Mouse (Mus musculus) limb, embryonic 12.5 days (tissue): ENCODE data around the gene Gm6676. TPM values are rescaled to one million over a fixed set of nuclear protein-coding genes. Genes with fewer than 3 reads are reported as not detected.
A peak's percentile ranks its signal among the peaks of the same experiment; 100 is the strongest.
"Not testable (repeated sequence)": the region's sequence is repeated elsewhere in the genome, so short reads cannot be mapped to it uniquely, and the experiment has no call there.

Experiments
- ATAC-seq: fragments of 200-750 bp; cut with Nextera tagmentation; 2 replicates; pipeline ENCODE4 v1.8.0; 2017; ENCODE audit warnings: low read depth, moderate TSS enrichment; ENCODE audit not compliant: insufficient number of reproducible peaks, insufficient read depth, low FRiP score, low TSS enrichment
- H3K27ac ChIP-seq: fragments of 300-500 bp; sonication (generic); 2 replicates; pipeline ENCODE4 v1.5.1; 2016; ENCODE audit warnings: mild to moderate bottlenecking, moderate library complexity
- H3K27me3 ChIP-seq: fragments of 300-500 bp; sonication (generic); 2 replicates; pipeline ENCODE4 v1.6.1; 2016; ENCODE audit warnings: mild to moderate bottlenecking, moderate library complexity
- H3K36me3 ChIP-seq: fragments of 300-500 bp; sonication (generic); 2 replicates; pipeline ENCODE4 v1.6.1; 2016; ENCODE audit warnings: mild to moderate bottlenecking, moderate library complexity
- H3K4me1 ChIP-seq: fragments of 300-500 bp; sonication (generic); replicated peaks from 2 replicates; pipeline ENCODE4 v1.6.1; 2016
- H3K4me2 ChIP-seq: fragments of 300-500 bp; sonication (generic); 2 replicates; pipeline ENCODE4 v1.6.1; 2016; ENCODE audit warnings: mild to moderate bottlenecking, moderate library complexity
- H3K4me3 ChIP-seq: fragments of 300-500 bp; sonication (generic); replicated peaks from 2 replicates; pipeline ENCODE4 v1.5.1; 2016; ENCODE audit warnings: mild to moderate bottlenecking
- H3K9ac ChIP-seq: fragments of 300-500 bp; sonication (generic); replicated peaks from 2 replicates; pipeline ENCODE4 v1.6.1; 2016; ENCODE audit warnings: mild to moderate bottlenecking, moderate library complexity
- H3K9me3 ChIP-seq: fragments of 300-500 bp; sonication (generic); 2 replicates; pipeline ENCODE4 v1.6.1; 2016; ENCODE audit warnings: mild to moderate bottlenecking, moderate library complexity
- WGBS: fragments of 180-500 bp; shearing (Covaris S2); methylation state at CpG from one replicate; pipeline ENCODE4 v1.1.7; 2016; 5-methylcytosine and 5-hydroxymethylcytosine counted together
- polyA plus RNA-seq: library from polyadenylated mRNA; unstranded; fragments of >200 nt; fragmentation: Nextera tagmentation; extraction: Ambion mirVana; gene quantifications from 2 replicates; pipeline ENCODE4 v1.2.1, GENCODE M21; 2016

Gm6676 gene
- polyA plus RNA-seq, result not detected in 2 replicates

DNA sequence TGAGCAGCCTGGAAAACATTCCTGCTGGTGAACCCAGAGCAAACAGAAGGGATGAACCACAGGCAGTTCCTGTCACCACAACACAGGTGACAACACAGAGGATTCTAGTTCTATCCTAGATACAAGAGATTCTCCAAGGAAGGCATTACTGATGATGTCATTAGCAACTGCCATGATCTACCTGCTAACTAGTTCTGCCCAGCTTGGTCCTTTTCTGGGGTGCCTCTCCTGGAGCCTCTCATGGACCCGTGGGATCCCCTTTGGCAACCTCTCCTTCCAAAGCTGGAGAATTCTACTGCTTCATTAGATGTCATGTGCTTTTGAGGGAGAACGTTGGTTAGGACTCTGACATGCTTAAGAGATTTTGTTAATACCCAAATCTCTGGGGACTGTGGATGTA is at the start of gene Gm6676:
Gm6676 (minus strand) TSS at position 101 of the 400 bp plus-strand sequence.
- H3K4me2 ChIP-seq, H3K4me3 ChIP-seq, H3K4me1 ChIP-seq, H3K27me3 ChIP-seq, H3K9ac ChIP-seq, H3K9me3 ChIP-seq, ATAC-seq, H3K27ac ChIP-seq, H3K36me3 ChIP-seq: not testable (repeated sequence)
- WGBS, result no CpG with 5 or more reads among the region's 2 CpGs

GRCm38 (mm10) chr14:7174483-7174971 is 49.3 kb upstream of the Gm6676 start, which contains the start of gene Gm3512:
TSS of gene Gm3512 (minus strand) at chr14:7174533.
- H3K4me1 ChIP-seq, H3K27ac ChIP-seq, H3K4me2 ChIP-seq, ATAC-seq, H3K9ac ChIP-seq, H3K27me3 ChIP-seq, H3K4me3 ChIP-seq, H3K9me3 ChIP-seq, H3K36me3 ChIP-seq: not testable (repeated sequence)
- no CpG with 5 or more reads among the region's 37 CpGs for WGBS

DNA sequence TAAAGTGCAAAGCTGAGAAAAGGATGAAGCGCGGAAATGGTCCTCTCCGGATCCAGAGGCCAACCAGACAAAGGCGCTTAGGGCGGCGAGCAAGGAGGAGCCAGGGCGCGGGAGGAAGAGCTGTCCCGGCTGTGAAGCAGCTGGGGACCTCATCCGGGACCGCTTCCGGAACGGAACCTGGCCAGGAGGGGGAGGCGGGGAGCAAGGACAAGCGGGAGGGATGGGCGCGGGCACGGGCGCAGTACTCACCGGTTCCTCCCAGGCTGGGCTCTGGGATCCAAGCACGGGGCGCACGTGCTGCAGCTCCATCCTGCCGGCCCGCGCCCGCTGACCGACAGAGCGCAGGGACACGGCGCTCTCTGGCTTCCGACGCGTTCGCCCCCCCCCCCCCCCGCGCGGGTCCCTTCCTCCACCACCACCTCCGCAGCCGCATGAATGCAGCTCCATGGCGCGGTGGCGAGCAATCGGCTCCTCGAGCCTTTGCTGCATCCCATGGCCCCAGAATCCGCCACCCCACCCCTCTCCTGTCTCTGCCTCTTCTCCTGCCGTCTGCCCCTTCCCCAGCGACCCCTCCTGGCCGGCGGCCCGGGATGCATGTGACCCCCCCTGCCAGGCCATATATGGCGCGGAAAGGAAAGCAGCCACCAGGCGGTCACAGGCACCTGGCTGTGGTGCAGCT is 19.9 kb downstream of the Gm6676 start:
- Histone ChIP-seq H3K9ac (peak overlapping the region; percentile 75), H3K27ac (peak overlapping the region; percentile 80; the same call in 1 of the 2 replicates), H3K4me3 (peak overlapping the region; percentile 50), H3K4me2 (peak overlapping the region; percentile 58)
- ATAC-seq, H3K36me3 ChIP-seq, H3K9me3 ChIP-seq, H3K4me1 ChIP-seq, H3K27me3 ChIP-seq: not testable (repeated sequence)
- 0% methylated on average over 8 of the region's 54 CpGs for WGBS

- H3K4me1 ChIP-seq, H3K4me2 ChIP-seq, H3K9me3 ChIP-seq, H3K36me3 ChIP-seq, H3K27ac ChIP-seq, ATAC-seq, H3K4me3 ChIP-seq, H3K27me3 ChIP-seq, H3K9ac ChIP-seq: not testable (repeated sequence)
- 83% methylated on average over 1 of the region's 3 CpGs for WGBS
Observed at GRCm38 (mm10) chr14:7100521-7100920, 24.7 kb downstream of the Gm6676 start, which contains the start of gene Gm3696. TSS of gene Gm3696 (minus strand) at chr14:7100621.

Other genes with a start within 250 kb of the Gm6676 start
- 1.2 and 1.7 TPM in 2 replicates for gene Gm3667, start 235.4 kb downstream of the Gm6676 start, polyA plus RNA-seq
- gene Gm6356, start 151.6 kb downstream of the Gm6676 start, polyA plus RNA-seq, result not detected in 2 replicates
- 0.95 and 0.98 TPM in 2 replicates for gene Gm10406, start 98.0 kb downstream of the Gm6676 start, polyA plus RNA-seq
- gene Gm3685, start 80.4 kb downstream of the Gm6676 start, polyA plus RNA-seq, result not detected in 2 replicates
- gene Gm3696, start 24.8 kb downstream of the Gm6676 start, polyA plus RNA-seq, result 1.9 and 2.1 TPM in 2 replicates
- gene Gm3512, start 49.1 kb upstream of the Gm6676 start, polyA plus RNA-seq, result 5.1 and 5.7 TPM in 2 replicates
- not detected in 2 replicates for gene Gm16434, start 69.1 kb upstream of the Gm6676 start, polyA plus RNA-seq
- gene Gm3727, start 139.3 kb upstream of the Gm6676 start, polyA plus RNA-seq, result not detected in 2 replicates
- 1.0 and 1.3 TPM in 2 replicates for gene Gm3739, start 189.6 kb upstream of the Gm6676 start, polyA plus RNA-seq
- gene Gm5797, start 207.0 kb upstream of the Gm6676 start, polyA plus RNA-seq, result not detected in 2 replicates
- not detected in 2 replicates for gene Gm8374, start 239.7 kb upstream of the Gm6676 start, polyA plus RNA-seq